Mouse (Mus musculus) adrenal gland, adult 10 weeks (tissue): Measurements from ENCODE around the gene Man1a2. TPM values are rescaled to one million over a fixed set of nuclear protein-coding genes. Genes with fewer than 3 reads are reported as not detected.

Experiments
- polyA plus RNA-seq: library from polyadenylated mRNA; stranded (reverse); fragments of 350-450 nt; fragmentation: Illumina TruSeq; extraction: RNeasy Lipid Tissue Mini Kit (QIAGEN cat#74804); gene quantifications from one replicate; pipeline ENCODE4 v1.2.3, GENCODE M21; 2014; ENCODE audit warnings: low read depth, low replicate concordance

Gene Man1a2
- polyA plus RNA-seq: 103 TPM

GRCm38 (mm10) chr3:100685087-100685762, at the start of gene Man1a2:
Gene Man1a2, minus strand, starts transcription at chr3:100685503.

Other genes with a start within 250 kb of the Man1a2 start
- 2.3 TPM for gene Tent5c, start 196.2 kb downstream of the Man1a2 start, polyA plus RNA-seq
- not detected for gene Vtcn1, start 140.0 kb upstream of the Man1a2 start, polyA plus RNA-seq
- 0.23 TPM for gene Trim45, start 236.7 kb upstream of the Man1a2 start, polyA plus RNA-seq